Comparison of ENCODE assay signal across 30 mouse cellular contexts in the genomic region with DNA sequence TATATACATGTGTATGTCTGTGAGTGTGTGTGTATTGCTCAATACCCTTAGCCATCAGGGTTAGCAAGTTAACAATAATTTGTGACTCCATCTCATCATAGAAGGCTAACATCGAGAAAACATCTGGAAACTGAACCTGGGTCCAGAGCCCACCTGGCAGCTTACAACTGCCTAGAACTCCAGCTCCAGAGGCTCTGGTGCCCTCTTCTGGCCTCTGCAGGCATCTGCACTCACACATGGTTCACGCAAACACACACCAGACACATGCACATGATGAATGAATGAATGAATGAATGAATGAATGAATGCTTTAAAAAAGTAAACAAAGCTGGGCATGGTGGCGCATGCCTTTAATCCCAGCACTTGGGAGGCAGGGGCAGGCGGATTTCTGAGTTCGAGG.
DNase-seq lines count a peak whose midpoint lies in the region; ATAC-seq and TF ChIP-seq lines count a peak whose summit lies in the region.
"Had no signal": no experiment of that assay in that cellular context is flagged by ENCODE, and none has a peak within 500 bp of the region (broad histone marks: within the 10 kb centered on the region; RNA-seq: fewer than 3 reads in every experiment).

No protein-coding gene starts in this region.

- no peak for ATAC-seq in midbrain, embryonic 11.5 days (ENCODE audit: low FRiP score)
- ATAC-seq: activated CD4-positive, CD25-positive, alpha-beta regulatory T cell, adult 4 months; CD4-positive, CD25-positive, alpha-beta regulatory T cell, adult 4 months; intestine, postnatal 0 days had no signal

- no peaks in the 10 kb centered on the region for H3K9me3 ChIP-seq in midbrain, embryonic 11.5 days (ENCODE audit: control insufficient read depth, low read length)
- H3K9me3 ChIP-seq: embryonic facial prominence, embryonic 13.5 days; forebrain, embryonic 10.5 days; heart, embryonic 10.5 days; heart, embryonic 15.5 days; hindbrain, embryonic 12.5 days; kidney, embryonic 15.5 days; limb, embryonic 10.5 days; limb, embryonic 15.5 days; midbrain, embryonic 10.5 days; neural tube, embryonic 13.5 days had no signal

- no peak overlapping the region for H3K27ac ChIP-seq in kidney, adult 2 months (ENCODE audit: insufficient read depth, low read depth, low read length)
- no peak overlapping the region for H3K27ac ChIP-seq in testis, adult 2 months (ENCODE audit: control insufficient read depth, insufficient read depth, low read depth, low read length)
- no peak overlapping the region for H3K27ac ChIP-seq in midbrain, embryonic 11.5 days (ENCODE audit: low read depth, low read length)
- H3K27ac ChIP-seq: embryonic facial prominence, embryonic 13.5 days; forebrain, embryonic 10.5 days; heart, embryonic 10.5 days; heart, embryonic 15.5 days; hindbrain, embryonic 12.5 days; kidney, embryonic 15.5 days; limb, embryonic 10.5 days; limb, embryonic 15.5 days; liver, embryonic 14.5 days; midbrain, embryonic 10.5 days; neural tube, embryonic 13.5 days had no signal

- H3K36me3 ChIP-seq in kidney, adult 2 months (ENCODE audit: control insufficient read depth, insufficient read depth, low read length), result no peaks in the 10 kb centered on the region
- no peaks in the 10 kb centered on the region for H3K36me3 ChIP-seq in testis, adult 2 months (ENCODE audit: control insufficient read depth, insufficient read depth, low read length)
- no peaks in the 10 kb centered on the region for H3K36me3 ChIP-seq in midbrain, embryonic 11.5 days (ENCODE audit: control insufficient read depth, insufficient read depth, low read length)
- H3K36me3 ChIP-seq: embryonic facial prominence, embryonic 13.5 days; forebrain, embryonic 10.5 days; heart, embryonic 10.5 days; heart, embryonic 15.5 days; hindbrain, embryonic 12.5 days; kidney, embryonic 15.5 days; limb, embryonic 10.5 days; limb, embryonic 15.5 days; midbrain, embryonic 10.5 days; neural tube, embryonic 13.5 days had no signal

- no peaks in the 10 kb centered on the region for H3K27me3 ChIP-seq in kidney, adult 2 months (replicated peaks; ENCODE audit: control insufficient read depth, insufficient read depth, low read length)
- no peaks in the 10 kb centered on the region for H3K27me3 ChIP-seq in testis, adult 2 months (ENCODE audit: control insufficient read depth, insufficient read depth, low read length)
- no peaks in the 10 kb centered on the region for H3K27me3 ChIP-seq in midbrain, embryonic 11.5 days (ENCODE audit: control insufficient read depth, insufficient read depth, low read length)
- H3K27me3 ChIP-seq: embryonic facial prominence, embryonic 13.5 days; heart, embryonic 15.5 days; hindbrain, embryonic 12.5 days; kidney, embryonic 15.5 days; limb, embryonic 15.5 days; neural tube, embryonic 13.5 days had no signal

- H3K9ac ChIP-seq in midbrain, embryonic 11.5 days (ENCODE audit: low read length), result no peak overlapping the region
- H3K9ac ChIP-seq: embryonic facial prominence, embryonic 13.5 days; heart, embryonic 15.5 days; hindbrain, embryonic 12.5 days; kidney, embryonic 15.5 days; limb, embryonic 15.5 days; liver, embryonic 14.5 days; neural tube, embryonic 13.5 days had no signal

- H3K4me3 ChIP-seq in kidney, adult 2 months (ENCODE audit: insufficient read depth, low read depth, low read length), result no peak overlapping the region
- no peak overlapping the region for H3K4me3 ChIP-seq in testis, adult 2 months (ENCODE audit: control insufficient read depth, low read depth, low read length)
- H3K4me3 ChIP-seq in midbrain, embryonic 11.5 days (ENCODE audit: low read depth, low read length), result no peak overlapping the region
- H3K4me3 ChIP-seq: embryonic facial prominence, embryonic 13.5 days; forebrain, embryonic 10.5 days; heart, embryonic 10.5 days; heart, embryonic 15.5 days; hindbrain, embryonic 12.5 days; kidney, embryonic 15.5 days; limb, embryonic 10.5 days; limb, embryonic 15.5 days; midbrain, embryonic 10.5 days; neural tube, embryonic 13.5 days had no signal

- WGBS in kidney, adult 2 months, result 95% methylated on average over 5 of the region's 5 CpGs
- 94% methylated on average over 5 of the region's 5 CpGs for WGBS in midbrain, embryonic 11.5 days

- no peak for TF ChIP-seq POLR2A in kidney, adult 2 months (IDR thresholded peaks at IDR 0.05; ENCODE audit: low read depth, low read length)
- no peak for TF ChIP-seq POLR2A in testis, adult 2 months (IDR thresholded peaks at IDR 0.05; ENCODE audit: control insufficient read depth, low read depth, low read length)

- no peaks in the 10 kb centered on the region for H3K4me1 ChIP-seq in kidney, adult 2 months (ENCODE audit: control insufficient read depth, insufficient read depth, low read length)
- H3K4me1 ChIP-seq in testis, adult 2 months (ENCODE audit: control insufficient read depth, insufficient read depth, low read length), result no peaks in the 10 kb centered on the region
- H3K4me1 ChIP-seq in midbrain, embryonic 11.5 days (ENCODE audit: control insufficient read depth, insufficient read depth, low read length), result no peaks in the 10 kb centered on the region
- H3K4me1 ChIP-seq: embryonic facial prominence, embryonic 13.5 days; forebrain, embryonic 10.5 days; heart, embryonic 10.5 days; heart, embryonic 15.5 days; hindbrain, embryonic 12.5 days; kidney, embryonic 15.5 days; limb, embryonic 10.5 days; limb, embryonic 15.5 days; midbrain, embryonic 10.5 days; neural tube, embryonic 13.5 days had no signal

- TF ChIP-seq CTCF in kidney, adult 2 months (conservative IDR thresholded peaks at IDR 0.05; ENCODE audit: insufficient read depth, insufficient read length, low read depth, low read length), result 0 out of 2 replicates have a peak, but pooled peaks have one; percentile 19
- peak; percentile 21; the same call in 1 of the 2 replicates for TF ChIP-seq CTCF in testis, adult 2 months (IDR thresholded peaks at IDR 0.05; ENCODE audit: control insufficient read depth, insufficient read depth, insufficient replicate concordance, low read depth, low read length)

- H3K4me2 ChIP-seq in midbrain, embryonic 11.5 days, result no peak overlapping the region
- H3K4me2 ChIP-seq: embryonic facial prominence, embryonic 13.5 days; heart, embryonic 15.5 days; hindbrain, embryonic 12.5 days; kidney, embryonic 15.5 days; limb, embryonic 15.5 days; neural tube, embryonic 13.5 days had no signal

- DNase-seq in kidney, adult 2 months, result no peak
- DNase-seq in kidney, adult 8-10 months, result no peak
- no peak for DNase-seq in testis, postnatal 10 days (ENCODE audit: low spot score)
- DNase-seq in R1 (ENCODE audit: low read depth, low spot score), result peak; percentile 60
- DNase-seq in adrenal gland, adult 18-20 months (ENCODE audit: low spot score in 2 of 2), result no peak
- no peak for DNase-seq in midbrain, embryonic 11.5 days (ENCODE audit: low spot score, missing footprints)
- DNase-seq: adrenal gland, adult 8-10 months; cerebellum, adult 11 months; cerebellum, adult 9-11 months; gastrocnemius, postnatal 10 days; kidney, postnatal 4 days; layer of hippocampus, adult 9-11 months; lung, adult 2 months; right cerebral cortex, postnatal 4 days; thymus, postnatal 14 days had no signal
